Mouse (Mus musculus): ENCODE results near the gene Smad3.

DNA sequence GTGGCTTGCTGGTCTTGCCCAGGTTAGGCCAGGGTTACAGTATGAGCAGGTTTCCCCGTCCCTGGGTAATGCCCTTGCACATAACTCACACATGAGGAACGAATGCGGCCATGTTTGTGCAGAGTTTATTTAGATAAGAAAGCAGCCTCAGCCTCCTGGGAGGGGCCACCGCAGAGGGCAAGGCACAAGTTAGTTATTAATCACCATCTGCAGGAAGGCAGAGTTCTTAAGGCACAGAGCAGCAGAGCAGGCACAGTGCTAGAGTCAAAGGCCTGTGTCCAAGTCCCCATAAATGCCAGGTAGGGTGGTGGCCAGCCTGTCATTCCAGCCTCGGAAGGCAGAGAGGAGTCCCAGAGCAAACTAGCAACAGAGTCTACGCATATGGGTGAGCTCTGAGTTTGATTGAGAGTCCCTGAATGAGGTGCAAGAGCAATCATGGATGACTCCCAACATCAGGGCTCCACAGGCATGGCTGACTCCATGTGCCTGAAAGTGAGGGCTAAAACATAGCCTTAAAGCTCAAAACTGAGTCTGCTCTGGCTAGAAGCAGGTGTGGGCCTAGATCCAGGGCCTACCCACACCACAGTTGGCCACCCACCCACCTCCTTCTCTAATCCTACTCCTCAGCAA is 17.2 kb upstream of the Smad3 start:
- 0 out of 4 replicates have a peak, but pooled peaks have one; percentile 22 to 33 for TF ChIP-seq EP300 (IDR thresholded peaks at IDR 0.05; ENCODE audit: low read depth in 1 of 2, low read length in 2 of 2)
- peak; percentile 81; the same call in 1 of the 2 replicates for TF ChIP-seq MAZ (IDR thresholded peaks at IDR 0.05; ENCODE audit: low read depth, low read length)
- TF ChIP-seq USF2 (IDR thresholded peaks at IDR 0.05; ENCODE audit: borderline replicate concordance in 1 of 2, insufficient read depth in 1 of 2, low read depth in 1 of 2, low read length in 2 of 2), result no peak
